Mouse (Mus musculus): ENCODE data around the gene Ntng2.

Ntng2 gene

GRCm38 (mm10) chr2:29191216-29192215, 61.3 kb downstream of the Ntng2 start:
- DNase-seq (ENCODE audit: low spot score) = no peak

- DNase-seq (ENCODE audit: low spot score) = no peak
These were observed 62.4 kb downstream of the Ntng2 start for GRCm38 (mm10) chr2:29190392-29190791.

- no peak for DNase-seq (ENCODE audit: low spot score)
These were observed 66.6 kb downstream of the Ntng2 start for GRCm38 (mm10) chr2:29186209-29186608.

- no peak for DNase-seq (ENCODE audit: low spot score)
These were observed 69.4 kb downstream of the Ntng2 start for GRCm38 (mm10) chr2:29183266-29183924.

GRCm38 (mm10) chr2:29181111-29181510, 71.7 kb downstream of the Ntng2 start:
- DNase-seq (ENCODE audit: low spot score) = no peak

- DNase-seq (ENCODE audit: low spot score) = no peak
These were observed 73.0 kb downstream of the Ntng2 start for GRCm38 (mm10) chr2:29179810-29180209.

- no peak for DNase-seq (ENCODE audit: low spot score)
These were observed 77.9 kb downstream of the Ntng2 start for GRCm38 (mm10) chr2:29174887-29175286.

GRCm38 (mm10) chr2:29168067-29168466, 84.7 kb downstream of the Ntng2 start:
- DNase-seq (ENCODE audit: low spot score) = no peak

GRCm38 (mm10) chr2:29151941-29152340, 100.9 kb downstream of the Ntng2 start:
- no peak for DNase-seq (ENCODE audit: low spot score)
